Mouse (Mus musculus) kidney, postnatal 10 days (tissue): ENCODE data around the gene Cmtm3.
"Not testable (repeated sequence)": the region's sequence is repeated elsewhere in the genome, so short reads cannot be mapped to it uniquely, and the experiment has no call there.

ENCODE experiments used
- DNase-seq: peaks from one replicate; pipeline ENCODE4 v3.0.0; 2021; ENCODE audit warnings: mixed read lengths

Gene Cmtm3

GRCm38 (mm10) chr8:104339229-104339982, at the start of gene Cmtm3:
Gene Cmtm3, plus strand, starts transcription at chr8:104339410.
- DNase-seq = peak; percentile 52

GRCm38 (mm10) chr8:104293081-104293480, 46.1 kb upstream of the Cmtm3 start, which contains the start of gene Cmtm2a:
Gene Cmtm2a, minus strand, starts transcription at chr8:104293181.
- not testable (repeated sequence) for DNase-seq

- no peak for DNase-seq
Measured at GRCm38 (mm10) chr8:104294396-104294795, 44.8 kb upstream of the Cmtm3 start.

- peak; percentile 7 for DNase-seq
Measured at GRCm38 (mm10) chr8:104301577-104301976, 37.6 kb upstream of the Cmtm3 start.

GRCm38 (mm10) chr8:104302536-104302935, 36.7 kb upstream of the Cmtm3 start:
- DNase-seq = not testable (repeated sequence)

GRCm38 (mm10) chr8:104304962-104305361, 34.2 kb upstream of the Cmtm3 start:
- DNase-seq = no peak

- DNase-seq = not testable (repeated sequence)
Measured at GRCm38 (mm10) chr8:104308341-104308740, 30.9 kb upstream of the Cmtm3 start.

- DNase-seq = not testable (repeated sequence)
Measured at GRCm38 (mm10) chr8:104309441-104310155, 29.6 kb upstream of the Cmtm3 start, which contains the start of the genes Gm45711 and Cmtm1. Gene Gm45711, minus strand, starts transcription at chr8:104310081. Gene Cmtm1, minus strand, starts transcription at chr8:104310145.

GRCm38 (mm10) chr8:104312023-104312422, 27.2 kb upstream of the Cmtm3 start:
- not testable (repeated sequence) for DNase-seq

GRCm38 (mm10) chr8:104313311-104313710, 25.9 kb upstream of the Cmtm3 start:
- peak; percentile 59 for DNase-seq

- DNase-seq = not testable (repeated sequence)
Measured at GRCm38 (mm10) chr8:104321267-104321666, 17.9 kb upstream of the Cmtm3 start, which contains the start of gene Gm11020. Gene Gm11020, plus strand, starts transcription at chr8:104321567.

GRCm38 (mm10) chr8:104321930-104322329, 17.3 kb upstream of the Cmtm3 start, which contains the start of gene Cmtm2b:
Gene Cmtm2b, plus strand, starts transcription at chr8:104322230.
- DNase-seq = not testable (repeated sequence)

GRCm38 (mm10) chr8:104332665-104333631, 6.3 kb upstream of the Cmtm3 start:
- no peak for DNase-seq

GRCm38 (mm10) chr8:104333786-104334185, 5.4 kb upstream of the Cmtm3 start:
- no peak for DNase-seq

- peak; percentile 4 for DNase-seq
Measured at GRCm38 (mm10) chr8:104334196-104334595, 5.0 kb upstream of the Cmtm3 start.

GRCm38 (mm10) chr8:104336806-104337205, 2.4 kb upstream of the Cmtm3 start:
- DNase-seq = no peak

- DNase-seq = no peak
Measured at GRCm38 (mm10) chr8:104337890-104338289, 1.3 kb upstream of the Cmtm3 start.

- no peak for DNase-seq
Measured at GRCm38 (mm10) chr8:104339983-104340232, 698 bp downstream of the Cmtm3 start.

- peak; percentile 90 for DNase-seq
Measured at GRCm38 (mm10) chr8:104340233-104341105, 1.3 kb downstream of the Cmtm3 start.

- peak; percentile 90 for DNase-seq
Measured at GRCm38 (mm10) chr8:104341106-104341561, 1.9 kb downstream of the Cmtm3 start.

GRCm38 (mm10) chr8:104341678-104342077, 2.5 kb downstream of the Cmtm3 start:
- no peak for DNase-seq

- DNase-seq = no peak
Measured at GRCm38 (mm10) chr8:104342426-104342825, 3.2 kb downstream of the Cmtm3 start.
